In the genomic region with DNA sequence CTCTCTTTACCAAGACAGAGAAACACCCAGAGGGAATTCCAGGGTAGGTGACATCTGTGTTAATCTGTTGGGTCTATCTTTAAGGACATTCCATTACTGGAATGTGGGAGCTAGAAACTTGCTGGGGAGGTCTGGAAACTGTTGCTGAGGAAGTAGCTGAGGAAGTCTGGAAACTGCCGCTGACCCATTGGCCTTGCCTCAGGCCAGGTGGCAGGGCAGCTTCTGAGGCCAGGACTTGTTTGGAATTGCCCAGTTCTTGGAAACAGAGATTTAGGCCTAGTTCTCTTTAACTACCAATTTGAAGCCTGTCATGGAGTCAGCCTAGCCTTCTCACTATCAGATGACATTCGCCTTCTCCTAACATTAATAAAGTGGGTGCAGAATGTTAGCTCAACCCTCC, we compare ENCODE assay signal across 21 mouse cellular contexts.
DNase-seq lines count a peak whose midpoint lies in the region; ATAC-seq and TF ChIP-seq lines count a peak whose summit lies in the region.
"Had no signal": no experiment of that assay in that cellular context is flagged by ENCODE, and none has a peak within 500 bp of the region (broad histone marks: within the 10 kb centered on the region; RNA-seq: fewer than 3 reads in every experiment).

No protein-coding gene starts in this region.

- 0 out of 2 replicates have a peak overlapping the region, but pooled peaks have one; percentile 87 for H3K27ac ChIP-seq in midbrain, embryonic 10.5 days (replicated peaks)
- no peak overlapping the region for H3K27ac ChIP-seq in midbrain, embryonic 14.5 days (replicated peaks; ENCODE audit: low read depth, low read length)
- H3K27ac ChIP-seq in ES-Bruce4 (ENCODE audit: insufficient read depth, low read length) = peak overlapping the region; percentile 94
- peak overlapping the region; percentile 85 for H3K27ac ChIP-seq in embryonic facial prominence, embryonic 10.5 days (replicated peaks)
- H3K27ac ChIP-seq: heart, adult 2 months; hindbrain, embryonic 12.5 days; hindbrain, postnatal 0 days had no signal

- intact Hi-C loops in heart, postnatal 36 days (cut with DNase I) = no loop called here

- peaks cover 58% of the 10 kb centered on the region for H3K4me1 ChIP-seq in midbrain, embryonic 10.5 days
- peaks cover 27% of the 10 kb centered on the region for H3K4me1 ChIP-seq in midbrain, embryonic 14.5 days (ENCODE audit: control insufficient read depth, insufficient read depth, low read length)
- peaks cover 7% of the 10 kb centered on the region for H3K4me1 ChIP-seq in ES-Bruce4 (ENCODE audit: control insufficient read depth, insufficient read depth, low read length)
- peaks cover 57% of the 10 kb centered on the region for H3K4me1 ChIP-seq in embryonic facial prominence, embryonic 10.5 days

- peaks cover 93% of the 10 kb centered on the region for H3K27me3 ChIP-seq in midbrain, embryonic 10.5 days (ENCODE audit: low read depth, poor library complexity, severe bottlenecking)
- peaks cover 36% of the 10 kb centered on the region for H3K27me3 ChIP-seq in midbrain, embryonic 14.5 days (ENCODE audit: control insufficient read depth, insufficient read depth, low read length)
- H3K27me3 ChIP-seq in ES-Bruce4 (ENCODE audit: control insufficient read depth, insufficient read depth, low read length, poor library complexity, severe bottlenecking) = no peaks in the 10 kb centered on the region
- H3K27me3 ChIP-seq in embryonic facial prominence, embryonic 10.5 days (replicated peaks; ENCODE audit: low read depth, poor library complexity, severe bottlenecking) = peaks cover 53% of the 10 kb centered on the region
- H3K27me3 ChIP-seq: CH12.LX; embryonic facial prominence, embryonic 12.5 days; heart, embryonic 12.5 days had no signal

- H3K9ac ChIP-seq in midbrain, embryonic 14.5 days (replicated peaks; ENCODE audit: low read length) = no peak overlapping the region
- H3K9ac ChIP-seq in ES-Bruce4 (ENCODE audit: low read depth, poor library complexity, severe bottlenecking) = peak overlapping the region; percentile 50; the same call in 1 of the 2 replicates
- H3K9ac ChIP-seq: embryonic facial prominence, embryonic 12.5 days; forebrain, embryonic 13.5 days; heart, embryonic 12.5 days; hindbrain, embryonic 12.5 days had no signal

- peak; percentile 70 for DNase-seq in heart, adult 11 months
- no peak for DNase-seq in heart, postnatal 36 days
- DNase-seq in midbrain, embryonic 10.5 days (ENCODE audit: low spot score) = no peak
- no peak for DNase-seq in midbrain, embryonic 14.5 days
- DNase-seq in embryonic facial prominence, embryonic 10.5 days (ENCODE audit: low spot score) = no peak
- no peak for DNase-seq in layer of hippocampus, adult 18-20 months (ENCODE audit: low spot score in 2 of 2)
- DNase-seq: adrenal gland, postnatal 25 days; cerebellum, adult 2 months; cerebellum, postnatal 10 days; embryo, embryonic 11 days; gastrocnemius, postnatal 36 days; heart, adult 2 months; kidney, adult 11 months had no signal

- ATAC-seq in midbrain, embryonic 14.5 days (ENCODE audit: low FRiP score, low TSS enrichment) = no peak
- ATAC-seq: activated CD4-positive, CD25-positive, alpha-beta regulatory T cell, adult 4 months; forebrain, embryonic 13.5 days; hindbrain, postnatal 0 days had no signal

- no peak for TF ChIP-seq CTCF in ES-Bruce4 (IDR thresholded peaks at IDR 0.05; ENCODE audit: low read depth, low read length)

- WGBS in midbrain, embryonic 10.5 days = 93% methylated on average over 2 of the region's 2 CpGs
- 95% methylated on average over 2 of the region's 2 CpGs for WGBS in midbrain, embryonic 14.5 days
- 80% methylated on average over 2 of the region's 2 CpGs for WGBS in embryonic facial prominence, embryonic 10.5 days

- no peak for TF ChIP-seq EP300 in ES-Bruce4 (IDR thresholded peaks at IDR 0.05; ENCODE audit: insufficient read depth, low read depth, low read length)

- H3K4me3 ChIP-seq in midbrain, embryonic 10.5 days = no peak overlapping the region
- H3K4me3 ChIP-seq in midbrain, embryonic 14.5 days (replicated peaks; ENCODE audit: low read depth, low read length) = no peak overlapping the region
- H3K4me3 ChIP-seq in ES-Bruce4 (ENCODE audit: low read depth, low read length) = no peak overlapping the region
- H3K4me3 ChIP-seq in embryonic facial prominence, embryonic 10.5 days = no peak overlapping the region
- H3K4me3 ChIP-seq: embryonic facial prominence, embryonic 12.5 days; forebrain, embryonic 13.5 days; heart, adult 2 months; heart, embryonic 12.5 days; hindbrain, embryonic 12.5 days had no signal

- H3K9me3 ChIP-seq in midbrain, embryonic 10.5 days (replicated peaks) = no peaks in the 10 kb centered on the region
- H3K9me3 ChIP-seq in midbrain, embryonic 14.5 days (ENCODE audit: control insufficient read depth, low read length) = no peaks in the 10 kb centered on the region
- H3K9me3 ChIP-seq in ES-Bruce4 (replicated peaks; ENCODE audit: control insufficient read depth, insufficient read depth, low read length, poor library complexity, severe bottlenecking) = no peaks in the 10 kb centered on the region
- no peaks in the 10 kb centered on the region for H3K9me3 ChIP-seq in embryonic facial prominence, embryonic 10.5 days
- H3K9me3 ChIP-seq: embryonic facial prominence, embryonic 12.5 days; forebrain, embryonic 13.5 days; heart, embryonic 12.5 days; hindbrain, embryonic 12.5 days had no signal

- H3K36me3 ChIP-seq in midbrain, embryonic 10.5 days = no peaks in the 10 kb centered on the region
- no peaks in the 10 kb centered on the region for H3K36me3 ChIP-seq in midbrain, embryonic 14.5 days (ENCODE audit: control insufficient read depth, insufficient read depth, low read length)
- H3K36me3 ChIP-seq in ES-Bruce4 (ENCODE audit: control insufficient read depth, insufficient read depth, low read length, poor library complexity, severe bottlenecking) = no peaks in the 10 kb centered on the region
- no peaks in the 10 kb centered on the region for H3K36me3 ChIP-seq in embryonic facial prominence, embryonic 10.5 days (replicated peaks)
- H3K36me3 ChIP-seq: embryonic facial prominence, embryonic 12.5 days; heart, embryonic 12.5 days; hindbrain, embryonic 12.5 days had no signal

- TF ChIP-seq POLR2A in ES-Bruce4 (IDR thresholded peaks at IDR 0.05; ENCODE audit: insufficient read depth, low read length) = no peak

- H3K4me2 ChIP-seq in midbrain, embryonic 14.5 days (ENCODE audit: low read length) = no peak overlapping the region
- H3K4me2 ChIP-seq: embryonic facial prominence, embryonic 12.5 days; heart, embryonic 12.5 days; hindbrain, embryonic 12.5 days had no signal
